Mouse (Mus musculus): Measurements from ENCODE around the gene Rit1.

DNA sequence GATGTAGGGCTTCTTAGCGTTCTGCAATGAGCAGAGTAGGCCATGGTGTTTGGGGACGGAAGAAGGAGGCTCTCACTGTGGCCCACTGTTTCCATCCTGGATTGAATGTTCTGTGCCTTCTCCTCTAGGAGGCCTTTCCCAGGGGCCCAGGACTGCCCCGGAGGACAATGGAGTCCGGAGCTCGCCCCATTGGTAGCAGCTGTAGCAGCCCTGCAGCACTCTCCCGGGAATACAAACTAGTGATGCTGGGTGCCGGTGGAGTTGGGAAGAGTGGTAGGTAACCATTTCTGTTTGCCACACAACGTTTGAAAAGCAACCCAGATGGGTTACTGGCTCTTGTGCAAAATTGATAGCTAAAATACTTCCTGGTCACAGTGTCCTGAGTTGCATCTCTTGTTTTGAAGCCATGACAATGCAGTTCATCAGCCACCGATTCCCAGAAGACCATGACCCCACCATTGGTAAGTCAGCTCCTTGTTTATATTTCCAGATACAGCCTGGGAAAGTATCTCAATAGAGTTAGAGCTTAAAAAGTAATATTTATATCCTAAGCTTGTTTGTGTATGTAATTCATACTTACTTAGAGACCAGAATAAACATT, 660 bp downstream of the Rit1 start:
- TF ChIP-seq CTCF (IDR thresholded peaks at IDR 0.05; ENCODE audit: insufficient read depth, low read length) (no peak), POLR2A (IDR thresholded peaks at IDR 0.05; ENCODE audit: borderline replicate concordance, extremely low read depth, low read depth, low read length) (no peak)

Measured in lung, adult 2 months (tissue).